Mouse (Mus musculus): ENCODE measurements at regions not wholly inside any gene's neighbourhood (a gene's known extent, or its start where the extent isn't known, plus 50 kb on each side); places are given as distances from the start of the nearest gene placed in this dataset.

DNA sequence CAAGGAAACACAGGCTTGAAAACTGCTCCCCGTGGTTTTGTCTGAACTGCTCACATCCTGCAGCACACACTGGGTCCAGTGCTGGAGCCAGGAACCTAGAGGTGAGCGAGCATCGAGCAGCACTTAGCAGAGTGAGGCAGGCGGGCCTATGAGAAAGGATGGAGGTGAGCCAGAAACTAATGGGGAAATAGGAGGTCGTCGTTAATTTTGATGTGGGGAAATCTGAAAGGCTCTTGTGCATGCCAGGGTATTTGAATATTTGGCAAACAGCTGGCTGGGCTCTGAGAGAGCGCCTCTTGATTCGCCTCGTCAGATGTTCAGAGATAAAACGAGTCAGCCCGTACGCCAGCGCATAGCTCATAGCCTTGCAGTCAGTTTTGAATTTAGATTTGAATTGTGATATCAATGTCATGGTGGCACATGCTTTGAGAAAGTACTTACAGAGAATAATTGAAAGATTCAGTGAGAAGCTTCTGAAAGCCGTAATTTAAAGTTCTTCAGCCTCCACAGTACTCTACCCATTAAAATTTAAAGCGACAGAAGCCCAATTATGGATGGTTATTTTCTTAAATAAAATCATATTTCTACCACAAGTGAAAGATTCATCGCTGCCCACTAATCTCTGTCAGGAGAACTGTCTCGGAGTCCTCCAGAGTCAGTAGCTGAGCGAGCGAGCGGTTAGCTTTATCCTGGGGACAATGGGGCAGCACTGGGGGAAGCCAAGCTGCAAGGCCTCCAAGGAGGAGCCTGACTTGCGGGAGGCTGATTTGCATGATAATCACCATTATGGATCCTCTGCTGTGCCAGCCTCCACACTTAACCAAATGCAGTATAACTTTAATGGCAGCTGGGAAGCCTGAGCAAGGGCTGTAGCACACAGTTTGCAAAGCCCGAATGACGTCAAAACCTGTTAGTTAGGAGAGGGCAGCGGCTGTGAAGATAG lies 227.9 kb upstream of the Nr2f1 start:
- TF ChIP-seq GATA1 (IDR thresholded peaks at IDR 0.05; ENCODE audit: borderline replicate concordance, low read length) = no peak
- no peak for TF ChIP-seq FLI1 (IDR thresholded peaks at IDR 0.05; ENCODE audit: low read length)

Measured in megakaryocyte, embryonic 14.5 days (primary cell).